Mouse (Mus musculus) erythroblast, embryonic 14.5 days (primary cell): Measurements from ENCODE around the gene Pstpip1.

Source experiments
- GATA1 ChIP-seq: IDR thresholded peaks from 2 replicates; pipeline ENCODE4 v1.6.1; 2012; ENCODE audit warnings: low read length, inconsistent platforms, mixed read lengths
- TAL1 ChIP-seq: IDR thresholded peaks from 3 replicates; pipeline ENCODE4 v1.6.1; 2012; ENCODE audit warnings: low read length, inconsistent platforms, mixed read lengths

DNA sequence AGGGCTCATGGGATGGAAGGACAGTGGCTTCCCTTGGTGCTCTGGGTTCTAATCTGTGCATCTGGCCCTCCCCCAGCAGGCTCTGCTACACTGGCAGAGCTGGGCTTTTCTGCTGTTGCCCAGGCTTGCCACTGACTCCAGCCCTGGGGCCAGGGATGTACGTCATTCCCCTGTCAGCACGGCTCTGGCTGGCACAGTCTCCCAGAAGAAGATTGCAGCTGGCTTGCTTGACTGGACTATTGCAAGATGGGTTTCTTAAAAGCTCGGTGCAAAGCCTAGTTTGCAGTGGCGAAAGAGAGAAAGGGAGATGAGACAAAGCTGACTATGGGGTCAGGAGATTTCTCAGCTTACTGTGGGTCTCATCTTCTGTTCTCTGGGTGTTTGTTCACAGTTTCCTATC, 87.6 kb downstream of the Pstpip1 start:
- TF ChIP-seq TAL1 (no peak), GATA1 (no peak)
